Mouse (Mus musculus): ENCODE measurements around the gene Phc1. TPM values are rescaled to one million over a fixed set of nuclear protein-coding genes. Genes with fewer than 3 reads are reported as not detected.

Gene Phc1
- polyA plus RNA-seq, 1 experiment, result 23.0 TPM

DNA sequence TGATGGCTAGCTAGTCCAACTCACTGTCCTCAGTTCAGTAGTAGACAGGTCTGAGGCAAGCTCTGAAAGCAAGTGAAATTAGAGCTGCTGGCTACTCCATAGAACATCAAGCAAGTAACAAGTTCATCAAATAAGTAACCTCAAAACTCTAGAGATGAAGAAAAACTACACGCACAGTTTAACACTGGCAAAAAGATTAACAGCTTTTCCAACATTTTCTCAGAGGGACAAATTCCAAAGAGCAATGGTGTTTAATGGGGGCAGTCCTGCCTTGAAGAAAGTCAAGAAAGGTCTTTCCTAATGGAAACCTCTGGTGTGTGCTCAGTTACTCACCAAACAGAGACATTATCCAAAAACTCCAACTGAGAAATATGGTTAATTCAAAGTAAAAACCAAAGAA, 21.6 kb downstream of the Phc1 start:
- TF ChIP-seq POLR2A (IDR thresholded peaks at IDR 0.05; ENCODE audit: low read depth, low read length) (no peak), CTCF (IDR thresholded peaks at IDR 0.05; ENCODE audit: extremely low read depth, insufficient read depth, insufficient read length, insufficient replicate concordance) (no peak)
- Histone ChIP-seq H3K4me1 (ENCODE audit: control insufficient read depth, insufficient read depth, insufficient read length) (no peaks in the 10 kb centered on the region), H3K27me3 (ENCODE audit: control insufficient read depth, insufficient read depth, low read length) (no peaks in the 10 kb centered on the region), H3K27ac (ENCODE audit: insufficient read depth, low read length) (no peak overlapping the region), H3K4me3 (ENCODE audit: extremely low read depth, insufficient read depth, insufficient read length) (no peak overlapping the region), H3K36me3 (ENCODE audit: control insufficient read depth, insufficient read depth, low read length) (peaks cover 52% of the 10 kb centered on the region)
- 96% methylated on average over 1 of the region's 1 CpGs for WGBS
- no peak for DNase-seq (ENCODE audit: low read depth in 1 of 2, low spot score in 2 of 2)

GRCm38 (mm10) chr6:122310187-122310820, 30.1 kb downstream of the Phc1 start:
- Histone ChIP-seq H3K4me1 (ENCODE audit: control insufficient read depth, insufficient read depth, insufficient read length) (peaks cover 6% of the 10 kb centered on the region), H3K36me3 (ENCODE audit: control insufficient read depth, insufficient read depth, low read length) (peaks cover 16% of the 10 kb centered on the region), H3K27ac (ENCODE audit: insufficient read depth, low read length) (no peak overlapping the region), H3K4me3 (ENCODE audit: extremely low read depth, insufficient read depth, insufficient read length) (0 out of 2 replicates have a peak overlapping the region, but pooled peaks have one; percentile 14), H3K27me3 (ENCODE audit: control insufficient read depth, insufficient read depth, low read length) (no peaks in the 10 kb centered on the region)
- 38% methylated on average over 5 of the region's 5 CpGs for WGBS
- no peak for DNase-seq (ENCODE audit: low read depth in 1 of 2, low spot score in 2 of 2)
- no peak for TF ChIP-seq CTCF (IDR thresholded peaks at IDR 0.05; ENCODE audit: extremely low read depth, insufficient read depth, insufficient read length, insufficient replicate concordance)
- no peak for TF ChIP-seq POLR2A (IDR thresholded peaks at IDR 0.05; ENCODE audit: low read depth, low read length)

DNA sequence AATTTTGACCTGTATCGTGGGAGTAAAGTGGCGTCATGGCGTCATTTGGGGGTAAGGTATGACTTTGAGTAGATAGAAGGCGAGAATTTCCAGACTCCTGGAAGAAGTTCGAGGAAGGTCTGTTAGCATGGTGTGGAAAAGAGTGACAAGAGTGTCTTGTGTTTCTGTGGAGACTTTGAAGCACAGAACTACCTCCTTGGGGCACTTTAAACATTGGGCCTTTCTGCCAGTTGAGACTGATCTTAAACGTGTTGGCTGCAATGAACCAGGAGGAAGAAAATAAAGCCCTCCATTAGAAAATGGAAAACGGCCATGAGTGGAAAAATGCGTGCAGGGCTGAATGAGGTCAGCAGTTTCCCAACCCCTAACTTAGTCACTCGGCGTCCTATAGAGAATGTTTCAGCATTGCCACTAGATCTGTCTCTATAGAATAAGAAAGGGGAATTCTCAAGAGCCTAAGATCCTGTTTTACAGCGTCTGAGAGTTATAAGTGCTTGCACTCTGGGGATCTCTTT, 30.9 kb downstream of the Phc1 start:
- Histone ChIP-seq H3K36me3 (ENCODE audit: control insufficient read depth, insufficient read depth, low read length) (peaks cover 10% of the 10 kb centered on the region), H3K27ac (ENCODE audit: insufficient read depth, low read length) (peak overlapping the region; percentile 86; the same call in 1 of the 2 replicates), H3K4me1 (ENCODE audit: control insufficient read depth, insufficient read depth, insufficient read length) (peaks cover 6% of the 10 kb centered on the region), H3K27me3 (ENCODE audit: control insufficient read depth, insufficient read depth, low read length) (no peaks in the 10 kb centered on the region), H3K4me3 (ENCODE audit: extremely low read depth, insufficient read depth, insufficient read length) (peak overlapping the region; percentile 86)
- WGBS, result 1% methylated on average over 11 of the region's 11 CpGs
- DNase-seq (ENCODE audit: low read depth in 1 of 2, low spot score in 2 of 2), result no peak
- TF ChIP-seq CTCF (IDR thresholded peaks at IDR 0.05; ENCODE audit: extremely low read depth, insufficient read depth, insufficient read length, insufficient replicate concordance) (no peak), POLR2A (IDR thresholded peaks at IDR 0.05; ENCODE audit: low read depth, low read length) (no peak)

GRCm38 (mm10) chr6:122308505-122309393, 31.6 kb downstream of the Phc1 start, which contains the start of gene M6pr:
Gene M6pr (plus strand): TSS chr6:122308720.
- peak within 1 kb of the TSS; percentile 86 for H3K27ac ChIP-seq (ENCODE audit: insufficient read depth, low read length)
- H3K4me1 ChIP-seq (ENCODE audit: control insufficient read depth, insufficient read depth, insufficient read length), result peaks cover 6% of the 10 kb centered on the region
- WGBS, result under 1% methylated on average over 49 of the region's 49 CpGs
- H3K27me3 ChIP-seq (ENCODE audit: control insufficient read depth, insufficient read depth, low read length), result no peaks in the 10 kb centered on the region
- DNase-seq (ENCODE audit: low read depth in 1 of 2, low spot score in 2 of 2), result peak; percentile 92 to 98
- peaks cover 5% of the 10 kb centered on the region for H3K36me3 ChIP-seq (ENCODE audit: control insufficient read depth, insufficient read depth, low read length)
- peak within 1 kb of the TSS; percentile 86 for H3K4me3 ChIP-seq (ENCODE audit: extremely low read depth, insufficient read depth, insufficient read length)
- peak; percentile 56; the same call in 1 of the 2 replicates for TF ChIP-seq POLR2A (IDR thresholded peaks at IDR 0.05; ENCODE audit: low read depth, low read length)
- TF ChIP-seq CTCF (IDR thresholded peaks at IDR 0.05; ENCODE audit: extremely low read depth, insufficient read depth, insufficient read length, insufficient replicate concordance), result peak; percentile 83; the same call in 1 of the 2 replicates

DNA sequence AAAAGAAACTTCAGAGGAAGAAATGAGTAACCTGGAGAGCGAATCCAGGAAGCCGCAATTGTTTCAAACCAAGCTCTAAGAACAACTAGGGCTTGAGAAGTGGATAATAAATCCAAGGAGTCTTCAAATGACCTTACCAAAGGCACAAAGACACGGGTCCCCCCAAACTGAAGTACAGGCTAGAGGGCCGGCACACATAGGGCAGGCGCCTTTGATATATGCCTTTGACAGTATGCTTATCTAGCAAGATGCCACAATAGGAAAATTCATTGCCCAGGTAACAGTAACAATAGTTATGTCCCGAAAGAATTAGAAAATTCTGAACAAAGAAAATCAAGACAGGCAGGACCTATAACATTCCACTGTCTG, 32.2 kb downstream of the Phc1 start:
- H3K4me1 ChIP-seq (ENCODE audit: control insufficient read depth, insufficient read depth, insufficient read length), result peaks cover 6% of the 10 kb centered on the region
- no peak for DNase-seq (ENCODE audit: low read depth in 1 of 2, low spot score in 2 of 2)
- H3K36me3 ChIP-seq (ENCODE audit: control insufficient read depth, insufficient read depth, low read length), result peaks cover 1% of the 10 kb centered on the region; the same call in 1 of the 2 replicates
- no peaks in the 10 kb centered on the region for H3K27me3 ChIP-seq (ENCODE audit: control insufficient read depth, insufficient read depth, low read length)
- 73% methylated on average over 6 of the region's 6 CpGs for WGBS
- H3K4me3 ChIP-seq (ENCODE audit: extremely low read depth, insufficient read depth, insufficient read length), result no peak overlapping the region
- H3K27ac ChIP-seq (ENCODE audit: insufficient read depth, low read length), result no peak overlapping the region
- TF ChIP-seq CTCF (IDR thresholded peaks at IDR 0.05; ENCODE audit: extremely low read depth, insufficient read depth, insufficient read length, insufficient replicate concordance) (no peak), POLR2A (IDR thresholded peaks at IDR 0.05; ENCODE audit: low read depth, low read length) (no peak)

GRCm38 (mm10) chr6:122306707-122307106, 33.7 kb downstream of the Phc1 start:
- WGBS, result 91% methylated on average over 4 of the region's 4 CpGs
- no peak for DNase-seq (ENCODE audit: low read depth in 1 of 2, low spot score in 2 of 2)
- TF ChIP-seq POLR2A (IDR thresholded peaks at IDR 0.05; ENCODE audit: low read depth, low read length) (no peak), CTCF (IDR thresholded peaks at IDR 0.05; ENCODE audit: extremely low read depth, insufficient read depth, insufficient read length, insufficient replicate concordance) (no peak)
- peaks cover 6% of the 10 kb centered on the region for H3K4me1 ChIP-seq (ENCODE audit: control insufficient read depth, insufficient read depth, insufficient read length)
- no peaks in the 10 kb centered on the region for H3K27me3 ChIP-seq (ENCODE audit: control insufficient read depth, insufficient read depth, low read length)
- H3K36me3 ChIP-seq (ENCODE audit: control insufficient read depth, insufficient read depth, low read length), result no peaks in the 10 kb centered on the region
- H3K4me3 ChIP-seq (ENCODE audit: extremely low read depth, insufficient read depth, insufficient read length), result no peak overlapping the region
- no peak overlapping the region for H3K27ac ChIP-seq (ENCODE audit: insufficient read depth, low read length)
